Mouse (Mus musculus) NIH3T3 (cell line): Measurements from ENCODE around the gene Kcp.
A peak's percentile ranks its signal among the peaks of the same experiment; 100 is the strongest.

ENCODE experiments used
- DNase-seq: peaks from one replicate; pipeline ENCODE4 v3.0.0-alpha.2; 2012; ENCODE audit warnings: low read depth

The Kcp gene

GRCm38 (mm10) chr6:29507447-29508309 is at the start of gene Kcp:
Kcp (minus strand) TSS chr6:29507952.
- DNase-seq: no peak

- no peak for DNase-seq
Observed at GRCm38 (mm10) chr6:29557112-29557511, 49.4 kb upstream of the Kcp start.

GRCm38 (mm10) chr6:29552526-29552925 is 44.8 kb upstream of the Kcp start:
- no peak for DNase-seq

GRCm38 (mm10) chr6:29548086-29548485 is 40.3 kb upstream of the Kcp start:
- DNase-seq: no peak

GRCm38 (mm10) chr6:29547582-29547981 is 39.8 kb upstream of the Kcp start:
- DNase-seq: peak; percentile 47

GRCm38 (mm10) chr6:29545611-29546010 is 37.9 kb upstream of the Kcp start:
- no peak for DNase-seq

- no peak for DNase-seq
Observed at GRCm38 (mm10) chr6:29540956-29541355, 33.2 kb upstream of the Kcp start.

GRCm38 (mm10) chr6:29540223-29540622 is 32.5 kb upstream of the Kcp start:
- no peak for DNase-seq

- DNase-seq: no peak
Observed at GRCm38 (mm10) chr6:29539502-29539901, 31.8 kb upstream of the Kcp start.

- no peak for DNase-seq
Observed at GRCm38 (mm10) chr6:29537221-29537620, 29.5 kb upstream of the Kcp start.

GRCm38 (mm10) chr6:29536651-29537193 is 29.0 kb upstream of the Kcp start:
- peak; percentile 76 for DNase-seq

- DNase-seq: no peak
Observed at GRCm38 (mm10) chr6:29535316-29535715, 27.6 kb upstream of the Kcp start.

GRCm38 (mm10) chr6:29530050-29530449 is 22.3 kb upstream of the Kcp start:
- no peak for DNase-seq

- no peak for DNase-seq
Observed at GRCm38 (mm10) chr6:29529444-29529820, 21.7 kb upstream of the Kcp start.

GRCm38 (mm10) chr6:29528561-29529443 is 21.1 kb upstream of the Kcp start:
- DNase-seq: peak; percentile 62

- DNase-seq: no peak
Observed at GRCm38 (mm10) chr6:29528165-29528505, 20.4 kb upstream of the Kcp start.

GRCm38 (mm10) chr6:29527361-29528164 is 19.8 kb upstream of the Kcp start:
- DNase-seq: no peak

GRCm38 (mm10) chr6:29526281-29527251 is 18.8 kb upstream of the Kcp start, which contains the start of gene Irf5:
Irf5 (plus strand) TSS chr6:29526625.
- peak; percentile 51 for DNase-seq

- peak; percentile 69 for DNase-seq
Observed at GRCm38 (mm10) chr6:29525256-29525655, 17.5 kb upstream of the Kcp start.

- DNase-seq: peak; percentile 48
Observed at GRCm38 (mm10) chr6:29524034-29524489, 16.3 kb upstream of the Kcp start.
